Mouse (Mus musculus): ENCODE measurements at regions not wholly inside any gene's neighbourhood (a gene's known extent, or its start where the extent isn't known, plus 50 kb on each side); places are given as distances from the start of the nearest gene placed in this dataset.

DNA sequence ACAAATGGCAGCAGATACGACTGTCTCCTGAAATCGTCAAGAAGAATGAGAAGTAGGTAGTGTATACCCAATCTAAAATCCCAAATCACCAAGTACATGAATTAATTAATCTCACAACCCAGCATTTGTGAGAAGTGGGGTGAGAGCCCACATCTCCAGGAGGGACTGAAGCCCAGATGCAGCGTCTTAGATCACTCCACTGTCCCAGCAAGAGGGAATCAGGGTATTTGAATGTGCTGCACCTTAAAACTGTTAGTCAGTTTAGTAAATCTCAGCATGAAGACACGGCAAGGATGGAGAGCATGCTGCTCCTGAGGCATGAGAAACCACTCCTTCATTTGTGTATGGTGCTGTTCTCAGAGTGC is 271.6 kb upstream of the Rarb start:
- Histone ChIP-seq H3K4me3 (no peak overlapping the region), H3K36me3 (no peaks in the 10 kb centered on the region), H3K9me3 (replicated peaks) (no peaks in the 10 kb centered on the region), H3K4me1 (no peaks in the 10 kb centered on the region), H3K27me3 (ENCODE audit: low read depth, poor library complexity, severe bottlenecking) (no peaks in the 10 kb centered on the region), H3K27ac (no peak overlapping the region)
- 64% methylated on average over 4 of the region's 4 CpGs for WGBS
- no peak for DNase-seq (ENCODE audit: low spot score)

DNA sequence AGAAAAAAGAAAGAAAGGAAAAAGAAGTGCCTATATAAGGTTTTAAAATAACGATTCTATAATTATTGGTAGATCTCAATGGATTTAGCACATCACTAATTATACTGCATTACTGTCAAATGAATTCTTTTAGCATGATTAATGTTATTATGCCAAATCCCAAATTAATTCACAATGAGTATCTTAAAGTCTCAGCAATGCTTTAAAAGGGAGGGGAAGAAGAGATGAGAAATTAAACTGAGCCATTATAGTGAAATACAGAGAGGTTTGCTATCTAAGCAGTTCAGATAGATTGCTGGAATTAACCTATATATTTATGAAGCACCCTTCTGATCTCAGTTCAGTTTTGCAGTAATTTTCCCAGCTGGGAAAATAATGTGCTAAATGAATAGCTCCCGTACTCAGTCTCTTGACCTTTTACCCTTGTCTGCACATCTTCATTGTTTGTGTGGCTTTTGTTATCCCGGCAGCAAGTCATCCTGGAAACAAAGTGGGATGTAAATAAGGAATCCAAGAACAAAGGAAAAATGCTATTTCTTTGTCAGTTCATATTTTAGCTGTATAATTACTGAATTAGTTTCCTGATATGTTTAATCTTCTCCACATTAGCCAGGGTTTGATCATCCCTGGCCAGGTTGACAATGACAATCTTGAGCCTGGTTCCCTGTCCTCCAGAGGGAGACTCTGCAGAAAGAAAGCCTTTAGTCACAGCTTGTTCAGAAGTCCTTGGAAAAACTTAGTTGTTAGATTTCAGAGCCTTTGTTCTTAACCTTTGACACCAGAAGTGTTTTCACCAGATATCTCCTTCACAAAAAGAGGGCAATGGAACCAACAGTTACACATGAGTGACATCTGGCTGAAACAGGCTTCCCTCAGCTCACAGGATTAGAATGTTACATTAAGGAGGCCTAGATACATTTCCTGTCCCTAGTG is 270.9 kb upstream of the Rarb start:
- H3K27ac ChIP-seq = no peak overlapping the region
- 70% methylated on average over 3 of the region's 3 CpGs for WGBS
- no peak for DNase-seq (ENCODE audit: low spot score)
- no peaks in the 10 kb centered on the region for H3K27me3 ChIP-seq (ENCODE audit: low read depth, poor library complexity, severe bottlenecking)
- no peaks in the 10 kb centered on the region for H3K36me3 ChIP-seq
- no peaks in the 10 kb centered on the region for H3K4me1 ChIP-seq
- H3K9me3 ChIP-seq (replicated peaks) = no peaks in the 10 kb centered on the region
- no peak overlapping the region for H3K4me3 ChIP-seq

DNA sequence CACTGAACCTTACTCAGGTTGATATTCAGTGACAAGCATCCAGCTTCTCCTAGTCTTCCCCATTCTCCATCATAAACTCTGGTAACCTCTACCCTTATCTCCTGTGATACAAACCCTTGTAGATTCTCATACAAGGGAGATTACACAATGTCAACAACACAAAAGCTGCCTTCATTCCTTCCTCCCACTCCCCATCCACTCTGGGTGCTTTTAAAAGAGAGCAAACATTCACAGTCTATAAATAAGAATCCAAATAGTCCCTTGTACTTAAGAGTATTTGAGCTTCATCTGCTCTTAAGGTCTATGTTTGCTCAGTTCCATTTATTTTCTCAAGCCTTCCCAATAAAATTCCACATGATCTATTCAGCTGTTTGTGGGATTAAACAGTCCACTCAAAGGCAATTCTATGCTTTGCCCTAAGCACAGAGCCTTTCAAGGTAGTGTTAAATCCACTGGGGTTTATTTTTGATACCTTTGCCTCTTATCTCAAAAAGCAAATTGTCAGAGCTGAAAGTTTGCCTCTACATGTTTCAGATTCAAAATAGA is 270.2 kb upstream of the Rarb start:
- H3K27me3 ChIP-seq (ENCODE audit: low read depth, poor library complexity, severe bottlenecking) = no peaks in the 10 kb centered on the region
- DNase-seq (ENCODE audit: low spot score) = no peak
- no peak overlapping the region for H3K4me3 ChIP-seq
- no peaks in the 10 kb centered on the region for H3K4me1 ChIP-seq
- no peak overlapping the region for H3K27ac ChIP-seq
- no peaks in the 10 kb centered on the region for H3K36me3 ChIP-seq
- H3K9me3 ChIP-seq (replicated peaks) = no peaks in the 10 kb centered on the region

DNA sequence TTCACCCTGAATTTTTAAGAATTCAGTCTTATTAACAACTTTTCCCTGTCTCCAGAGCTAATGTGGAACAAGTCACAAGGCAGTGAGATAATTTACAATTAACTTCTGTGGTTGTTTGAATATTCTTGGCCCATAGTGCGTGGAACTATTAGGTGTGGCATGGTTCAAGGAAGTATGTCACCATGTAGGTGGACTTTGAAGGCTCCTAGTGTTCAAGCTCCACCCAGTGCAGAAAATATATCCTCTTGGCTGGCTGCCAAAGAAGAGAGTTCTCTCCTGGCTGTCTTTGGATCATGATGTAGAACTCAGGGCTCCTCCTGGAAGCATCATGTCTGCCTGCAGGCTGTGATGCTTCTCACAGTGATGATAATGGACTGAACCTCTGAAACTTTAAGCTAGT is 268.9 kb upstream of the Rarb start:
- 89% methylated on average over 1 of the region's 1 CpGs for WGBS

DNA sequence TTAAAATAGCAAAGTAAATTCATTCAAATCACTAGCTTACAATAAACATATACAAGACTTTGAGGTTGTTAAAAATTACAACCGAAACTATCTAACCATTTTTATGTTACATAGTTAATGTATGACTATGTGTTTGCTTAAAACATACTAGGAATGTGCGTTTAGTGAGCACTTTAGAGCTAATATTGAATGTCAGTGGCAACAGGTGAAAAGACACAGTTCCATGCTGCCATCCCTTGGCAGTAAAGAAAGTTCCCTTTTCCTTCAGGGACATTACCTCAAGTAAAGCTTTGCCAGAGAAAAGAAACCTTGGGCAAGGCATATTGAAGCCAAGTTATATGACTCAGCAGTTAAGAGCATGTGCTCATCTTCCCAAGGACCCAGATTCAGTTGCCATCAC is 265.0 kb upstream of the Rarb start:
- 80% methylated on average over 2 of the region's 2 CpGs for WGBS
- H3K36me3 ChIP-seq = no peaks in the 10 kb centered on the region
- DNase-seq (ENCODE audit: low spot score) = no peak
- H3K4me1 ChIP-seq = no peaks in the 10 kb centered on the region
- no peaks in the 10 kb centered on the region for H3K27me3 ChIP-seq (ENCODE audit: low read depth, poor library complexity, severe bottlenecking)
- no peaks in the 10 kb centered on the region for H3K9me3 ChIP-seq (replicated peaks)
- H3K4me3 ChIP-seq = no peak overlapping the region
- H3K27ac ChIP-seq = no peak overlapping the region

More for the DNA sequence above, 268.9 kb upstream of the Rarb start:
- Histone ChIP-seq H3K27me3 (ENCODE audit: low read depth, poor library complexity, severe bottlenecking) (no peaks in the 10 kb centered on the region), H3K27ac (no peak overlapping the region), H3K4me3 (no peak overlapping the region), H3K36me3 (no peaks in the 10 kb centered on the region), H3K4me1 (no peaks in the 10 kb centered on the region), H3K9me3 (replicated peaks) (no peaks in the 10 kb centered on the region)
- no peak for DNase-seq (ENCODE audit: low spot score)

DNA sequence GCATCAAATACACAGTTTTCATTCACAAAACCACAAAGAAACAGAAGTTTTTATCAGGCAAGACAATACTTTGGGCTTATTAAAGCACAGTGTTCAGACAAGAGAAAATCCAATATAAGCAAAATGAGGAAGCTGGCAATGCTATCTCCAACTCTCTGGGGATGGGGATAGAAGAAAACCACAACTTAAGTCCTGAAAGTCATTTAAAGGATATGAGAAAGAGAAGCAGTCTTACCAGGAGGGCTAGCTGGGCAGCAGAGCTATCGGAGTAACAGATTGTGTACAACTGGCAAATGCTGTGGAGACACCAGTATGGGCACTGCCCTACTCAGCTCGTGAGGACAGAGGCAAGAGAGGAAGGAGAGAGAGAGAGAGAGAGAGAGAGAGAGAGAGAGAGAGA is 262.9 kb upstream of the Rarb start:
- Histone ChIP-seq H3K4me1 (no peaks in the 10 kb centered on the region), H3K27ac (no peak overlapping the region), H3K36me3 (no peaks in the 10 kb centered on the region), H3K9me3 (replicated peaks) (no peaks in the 10 kb centered on the region), H3K4me3 (no peak overlapping the region), H3K27me3 (ENCODE audit: low read depth, poor library complexity, severe bottlenecking) (no peaks in the 10 kb centered on the region)
- no peak for DNase-seq (ENCODE audit: low spot score)
- WGBS = 60% methylated on average over 2 of the region's 2 CpGs

DNA sequence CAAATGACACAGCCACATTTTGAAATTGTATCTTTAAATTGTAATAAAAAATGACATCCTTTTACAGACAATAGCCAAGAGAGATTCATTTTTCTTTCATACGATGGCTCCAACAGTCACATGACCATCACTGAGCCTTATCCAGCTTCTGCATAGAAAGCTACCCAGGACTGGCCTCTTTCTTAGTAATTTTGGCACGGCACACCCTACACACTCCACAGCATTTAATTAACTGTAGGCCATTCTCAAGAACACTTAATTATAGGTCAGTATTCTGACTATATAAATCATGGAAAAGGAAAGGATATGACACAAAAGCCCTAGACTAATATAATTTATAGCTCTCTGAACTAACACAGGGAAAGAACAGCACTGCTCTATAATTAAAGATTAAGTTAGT is 260.6 kb upstream of the Rarb start:
- DNase-seq (ENCODE audit: low spot score) = no peak
- WGBS = 77% methylated on average over 2 of the region's 2 CpGs

DNA sequence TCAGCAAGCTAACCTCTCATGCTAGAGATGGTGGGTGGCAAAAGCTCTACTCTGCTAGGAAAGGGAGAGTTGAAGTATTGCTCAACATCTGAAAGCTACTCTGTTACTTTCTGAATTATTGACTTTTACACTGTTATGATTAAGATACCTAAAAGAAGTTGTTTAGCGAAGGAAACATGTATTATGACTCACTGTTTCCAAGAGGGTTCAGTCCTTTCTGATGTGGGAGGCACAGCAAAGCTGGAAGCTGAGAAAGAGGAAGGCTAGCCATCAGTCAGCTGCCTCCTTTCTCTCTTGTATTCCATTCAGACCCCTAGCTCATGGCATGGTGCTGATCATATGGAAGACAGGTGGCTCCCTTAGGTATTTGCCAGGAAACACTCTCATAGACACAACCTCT is 242.4 kb upstream of the Rarb start:
- no peaks in the 10 kb centered on the region for H3K9me3 ChIP-seq (replicated peaks)
- H3K27ac ChIP-seq = no peak overlapping the region
- H3K4me3 ChIP-seq = no peak overlapping the region
- 93% methylated on average over 1 of the region's 1 CpGs for WGBS
- H3K36me3 ChIP-seq = no peaks in the 10 kb centered on the region
- DNase-seq (ENCODE audit: low spot score) = no peak
- no peaks in the 10 kb centered on the region for H3K27me3 ChIP-seq (ENCODE audit: low read depth, poor library complexity, severe bottlenecking)
- no peaks in the 10 kb centered on the region for H3K4me1 ChIP-seq

More for the DNA sequence above, 260.6 kb upstream of the Rarb start:
- H3K36me3 ChIP-seq = no peaks in the 10 kb centered on the region
- H3K4me1 ChIP-seq = no peaks in the 10 kb centered on the region
- H3K27me3 ChIP-seq (ENCODE audit: low read depth, poor library complexity, severe bottlenecking) = no peaks in the 10 kb centered on the region
- no peaks in the 10 kb centered on the region for H3K9me3 ChIP-seq (replicated peaks)
- H3K27ac ChIP-seq = no peak overlapping the region
- no peak overlapping the region for H3K4me3 ChIP-seq

DNA sequence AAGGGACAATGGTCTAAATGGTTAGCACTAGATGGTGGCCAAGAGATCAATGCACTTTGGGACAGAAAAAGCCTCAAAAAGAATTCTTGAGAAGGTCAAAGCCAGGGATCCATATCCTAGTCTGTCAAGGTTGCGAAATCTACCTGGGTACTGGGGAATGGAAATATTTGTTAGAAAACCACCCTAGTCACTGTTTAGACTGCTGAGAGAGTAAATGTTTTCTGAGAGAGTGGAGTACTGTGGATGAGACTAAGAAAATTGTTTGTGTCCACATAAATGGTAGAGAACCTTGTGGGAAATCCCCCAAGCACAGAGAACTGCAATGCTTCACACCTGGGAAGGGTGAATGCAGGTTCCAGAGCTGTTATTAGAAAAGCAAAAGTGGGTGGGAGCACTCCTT is 239.5 kb upstream of the Rarb start:
- H3K36me3 ChIP-seq = no peaks in the 10 kb centered on the region
- H3K9me3 ChIP-seq (replicated peaks) = no peaks in the 10 kb centered on the region
- H3K27me3 ChIP-seq (ENCODE audit: low read depth, poor library complexity, severe bottlenecking) = no peaks in the 10 kb centered on the region
- DNase-seq (ENCODE audit: low spot score) = no peak
- H3K27ac ChIP-seq = no peak overlapping the region
- H3K4me1 ChIP-seq = no peaks in the 10 kb centered on the region
- no peak overlapping the region for H3K4me3 ChIP-seq
- WGBS = 97% methylated on average over 1 of the region's 1 CpGs

DNA sequence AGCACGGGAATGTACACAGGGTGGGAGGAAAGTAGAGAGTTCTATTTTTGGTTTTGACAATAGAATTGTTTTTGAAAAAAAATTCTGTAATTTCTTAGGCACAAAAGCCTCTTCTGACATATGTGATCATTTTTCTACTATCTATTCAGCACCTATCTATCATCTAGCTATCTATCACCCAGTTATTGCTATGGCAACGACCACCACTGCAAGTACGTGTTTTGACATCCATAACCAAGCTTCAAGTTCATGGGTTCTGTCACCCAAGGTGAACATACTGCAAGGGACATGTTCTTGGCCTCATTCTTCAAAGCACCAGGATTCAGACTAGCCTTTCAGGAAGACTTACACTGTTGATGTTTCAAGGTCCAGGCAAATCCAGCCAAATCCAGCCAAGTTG is 238.4 kb upstream of the Rarb start:
- Histone ChIP-seq H3K27me3 (ENCODE audit: low read depth, poor library complexity, severe bottlenecking) (no peaks in the 10 kb centered on the region), H3K27ac (no peak overlapping the region)
- 90% methylated on average over 3 of the region's 3 CpGs for WGBS

DNA sequence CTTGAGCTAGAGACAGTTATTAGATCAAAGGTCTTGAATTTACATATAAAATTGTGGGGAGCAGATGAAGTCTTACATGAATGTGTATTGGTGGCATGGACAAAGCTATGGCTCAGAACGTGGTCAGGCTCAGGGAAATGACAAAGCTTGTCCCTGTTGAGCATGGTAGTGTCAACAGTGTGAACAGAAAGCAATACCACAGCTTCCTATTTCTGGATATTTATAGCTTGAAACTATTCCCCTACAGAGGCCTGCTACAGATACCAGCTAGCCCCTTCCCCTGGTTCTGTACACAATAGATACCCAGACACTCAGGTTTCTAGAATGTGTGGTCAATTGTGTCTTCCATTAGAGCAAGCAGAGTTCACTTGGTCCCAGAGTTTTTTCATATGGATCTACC is 236.8 kb upstream of the Rarb start:
- peaks cover 5% of the 10 kb centered on the region; the same call in 1 of the 2 replicates for H3K4me1 ChIP-seq
- DNase-seq (ENCODE audit: low spot score) = no peak
- no peaks in the 10 kb centered on the region for H3K9me3 ChIP-seq (replicated peaks)
- 78% methylated on average over 1 of the region's 1 CpGs for WGBS
- no peak overlapping the region for H3K4me3 ChIP-seq
- H3K27ac ChIP-seq = no peak overlapping the region
- no peaks in the 10 kb centered on the region for H3K36me3 ChIP-seq
- no peaks in the 10 kb centered on the region for H3K27me3 ChIP-seq (ENCODE audit: low read depth, poor library complexity, severe bottlenecking)

More for the DNA sequence above, 238.4 kb upstream of the Rarb start:
- Histone ChIP-seq H3K4me1 (peaks cover 2% of the 10 kb centered on the region; the same call in 1 of the 2 replicates), H3K9me3 (replicated peaks) (no peaks in the 10 kb centered on the region), H3K36me3 (no peaks in the 10 kb centered on the region), H3K4me3 (no peak overlapping the region)
- DNase-seq (ENCODE audit: low spot score) = no peak

DNA sequence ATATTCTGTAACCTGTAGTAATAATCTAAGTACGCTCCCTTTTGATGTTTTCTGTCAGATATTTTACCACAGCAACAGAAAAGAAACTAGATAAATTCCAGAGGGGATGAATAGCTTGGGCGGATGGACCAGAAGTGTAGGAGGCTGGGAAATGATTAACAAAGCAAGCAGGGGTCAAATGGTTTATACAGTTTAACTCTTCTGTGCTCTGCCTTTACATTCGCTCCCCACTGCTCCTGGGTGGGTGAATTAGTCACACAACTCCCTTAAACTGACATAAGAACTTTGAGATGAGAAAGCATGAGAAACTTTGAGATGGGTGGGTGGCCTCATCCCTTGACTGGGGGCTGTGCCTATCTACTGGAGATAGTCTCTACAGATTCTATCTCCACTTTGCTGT is 235.4 kb upstream of the Rarb start:
- peaks cover 5% of the 10 kb centered on the region; the same call in 1 of the 2 replicates for H3K4me1 ChIP-seq
- no peaks in the 10 kb centered on the region for H3K36me3 ChIP-seq
- 82% methylated on average over 3 of the region's 3 CpGs for WGBS
- H3K27ac ChIP-seq = no peak overlapping the region
- no peaks in the 10 kb centered on the region for H3K9me3 ChIP-seq (replicated peaks)
- no peaks in the 10 kb centered on the region for H3K27me3 ChIP-seq (ENCODE audit: low read depth, poor library complexity, severe bottlenecking)
- H3K4me3 ChIP-seq = no peak overlapping the region
- DNase-seq (ENCODE audit: low spot score) = no peak

DNA sequence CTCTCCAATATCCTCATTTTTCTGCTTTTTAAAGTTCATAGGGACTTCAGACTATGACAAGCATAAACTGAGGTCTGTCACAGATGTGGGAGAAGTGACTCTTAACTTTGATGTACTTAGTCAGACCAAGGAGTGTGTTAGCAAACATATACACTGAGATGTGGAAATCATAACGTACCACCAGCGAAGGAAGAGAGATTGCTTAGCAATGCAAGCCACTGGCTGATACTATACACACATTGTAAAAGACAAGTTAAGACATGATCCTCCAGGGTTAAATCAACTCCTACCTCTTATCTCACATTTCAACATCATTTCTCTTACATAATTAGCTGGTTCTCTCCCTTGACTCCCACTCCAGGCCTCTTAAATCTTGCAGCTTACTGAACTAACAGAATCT is 227.9 kb upstream of the Rarb start:
- Histone ChIP-seq H3K36me3 (no peaks in the 10 kb centered on the region), H3K4me3 (no peak overlapping the region), H3K27ac (no peak overlapping the region), H3K27me3 (ENCODE audit: low read depth, poor library complexity, severe bottlenecking) (no peaks in the 10 kb centered on the region), H3K9me3 (replicated peaks) (no peaks in the 10 kb centered on the region), H3K4me1 (no peaks in the 10 kb centered on the region)
- no peak for DNase-seq (ENCODE audit: low spot score)
- WGBS = 89% methylated on average over 2 of the region's 2 CpGs

All from limb, embryonic 10.5 days (tissue).